Mouse (Mus musculus): ENCODE measurements at regions not wholly inside any gene's neighbourhood (a gene's known extent, or its start where the extent isn't known, plus 50 kb on each side); places are given as distances from the start of the nearest gene placed in this dataset.

GRCm38 (mm10) chr16:27138384-27138783, 146.9 kb upstream of the Gmnc start:
- DNase-seq, result no peak

- no peak for DNase-seq
These were observed 147.5 kb upstream of the Gmnc start for GRCm38 (mm10) chr16:27138987-27139386.

- DNase-seq, result peak; percentile 73
These were observed 148.6 kb upstream of the Gmnc start for GRCm38 (mm10) chr16:27140037-27140436.

- DNase-seq, result no peak
These were observed 151.5 kb upstream of the Ostn start for GRCm38 (mm10) chr16:27155805-27156204.

GRCm38 (mm10) chr16:27195650-27196049, 111.6 kb upstream of the Ostn start:
- no peak for DNase-seq
